Comparison of ENCODE assay signal across 23 mouse cellular contexts in genomic region chr4:88194256-88194655, GRCm38 (mm10).
DNase-seq lines count a peak whose midpoint lies in the region; ATAC-seq and TF ChIP-seq lines count a peak whose summit lies in the region.
"Had no signal": no experiment of that assay in that cellular context is flagged by ENCODE, and none has a peak within 500 bp of the region (broad histone marks: within the 10 kb centered on the region; RNA-seq: fewer than 3 reads in every experiment).

No protein-coding gene starts in this region.

- H3K9me3 ChIP-seq in forebrain, embryonic 14.5 days (replicated peaks; ENCODE audit: control insufficient read depth, low read length) = no peaks in the 10 kb centered on the region
- H3K9me3 ChIP-seq in forebrain, embryonic 16.5 days (ENCODE audit: control insufficient read depth, low read length) = no peaks in the 10 kb centered on the region
- no peaks in the 10 kb centered on the region for H3K9me3 ChIP-seq in hindbrain, postnatal 0 days (ENCODE audit: low read length)
- no peaks in the 10 kb centered on the region for H3K9me3 ChIP-seq in hindbrain, embryonic 12.5 days (replicated peaks)
- H3K9me3 ChIP-seq: heart, embryonic 12.5 days; heart, embryonic 15.5 days; hindbrain, embryonic 10.5 days had no signal

- no peaks in the 10 kb centered on the region for H3K36me3 ChIP-seq in forebrain, embryonic 14.5 days (ENCODE audit: control insufficient read depth, insufficient read depth, low read length)
- H3K36me3 ChIP-seq in forebrain, embryonic 16.5 days (ENCODE audit: control insufficient read depth, insufficient read depth) = no peaks in the 10 kb centered on the region
- no peaks in the 10 kb centered on the region for H3K36me3 ChIP-seq in hindbrain, postnatal 0 days (ENCODE audit: insufficient read depth, low read length)
- H3K36me3 ChIP-seq in hindbrain, embryonic 12.5 days = no peaks in the 10 kb centered on the region
- H3K36me3 ChIP-seq: heart, embryonic 12.5 days; heart, embryonic 15.5 days; hindbrain, embryonic 10.5 days had no signal

- no peak for ATAC-seq in forebrain, embryonic 14.5 days
- ATAC-seq in forebrain, embryonic 16.5 days = no peak
- ATAC-seq in hindbrain, postnatal 0 days = no peak
- no peak for ATAC-seq in hindbrain, embryonic 12.5 days (ENCODE audit: low FRiP score)
- ATAC-seq: activated CD4-positive, CD25-positive, alpha-beta regulatory T cell, adult 4 months; intestine, postnatal 0 days had no signal

- no peaks in the 10 kb centered on the region for H3K27me3 ChIP-seq in forebrain, embryonic 14.5 days (replicated peaks; ENCODE audit: control insufficient read depth, insufficient read depth, low read length)
- H3K27me3 ChIP-seq in forebrain, embryonic 16.5 days (replicated peaks; ENCODE audit: control insufficient read depth, insufficient read depth, low read length) = no peaks in the 10 kb centered on the region
- no peaks in the 10 kb centered on the region for H3K27me3 ChIP-seq in hindbrain, postnatal 0 days (ENCODE audit: insufficient read depth, low read length)
- no peaks in the 10 kb centered on the region for H3K27me3 ChIP-seq in hindbrain, embryonic 12.5 days
- H3K27me3 ChIP-seq: heart, embryonic 12.5 days; heart, embryonic 15.5 days had no signal

- no peak overlapping the region for H3K4me2 ChIP-seq in forebrain, embryonic 14.5 days (ENCODE audit: low read length)
- H3K4me2 ChIP-seq in forebrain, embryonic 16.5 days (ENCODE audit: low read length) = no peak overlapping the region
- H3K4me2 ChIP-seq in hindbrain, postnatal 0 days (ENCODE audit: low read depth, low read length) = no peak overlapping the region
- H3K4me2 ChIP-seq in hindbrain, embryonic 12.5 days (replicated peaks) = no peak overlapping the region
- H3K4me2 ChIP-seq: heart, embryonic 12.5 days; heart, embryonic 15.5 days; hindbrain, embryonic 14.5 days had no signal

- H3K9ac ChIP-seq in forebrain, embryonic 14.5 days (ENCODE audit: low read length) = no peak overlapping the region
- H3K9ac ChIP-seq in forebrain, embryonic 16.5 days (replicated peaks; ENCODE audit: low read depth, low read length) = no peak overlapping the region
- H3K9ac ChIP-seq in hindbrain, postnatal 0 days (replicated peaks; ENCODE audit: low read length) = no peak overlapping the region
- no peak overlapping the region for H3K9ac ChIP-seq in hindbrain, embryonic 12.5 days
- H3K9ac ChIP-seq: heart, embryonic 12.5 days; heart, embryonic 15.5 days; hindbrain, embryonic 14.5 days had no signal

- 71% methylated on average over 5 of the region's 5 CpGs for WGBS in forebrain, embryonic 14.5 days
- WGBS in forebrain, embryonic 16.5 days = 46% methylated on average over 5 of the region's 5 CpGs
- 52% methylated on average over 5 of the region's 5 CpGs for WGBS in hindbrain, postnatal 0 days
- WGBS in hindbrain, embryonic 12.5 days = 87% methylated on average over 5 of the region's 5 CpGs

- no peak overlapping the region for H3K4me3 ChIP-seq in forebrain, embryonic 14.5 days (ENCODE audit: low read depth, low read length)
- no peak overlapping the region for H3K4me3 ChIP-seq in forebrain, embryonic 16.5 days (replicated peaks; ENCODE audit: low read length)
- H3K4me3 ChIP-seq in hindbrain, postnatal 0 days (ENCODE audit: low read length) = no peak overlapping the region
- no peak overlapping the region for H3K4me3 ChIP-seq in hindbrain, embryonic 12.5 days
- H3K4me3 ChIP-seq: heart, embryonic 12.5 days; heart, embryonic 15.5 days; hindbrain, embryonic 10.5 days had no signal

- peak; percentile 73 to 77 for DNase-seq in cerebellum, postnatal 10 days
- no peak for DNase-seq in cerebellum, adult 9-10 months
- DNase-seq in forebrain, embryonic 14.5 days (ENCODE audit: low spot score) = peak; percentile 73
- peak; percentile 66 for DNase-seq in hindbrain, postnatal 0 days (ENCODE audit: low spot score)
- peak; percentile 34 for DNase-seq in brain, adult 2 months (ENCODE audit: low read depth, low spot score)
- no peak for DNase-seq in urinary bladder, postnatal 4 days (ENCODE audit: low spot score in 2 of 2)
- DNase-seq: adrenal gland, postnatal 10 days; adrenal gland, postnatal 36 days; cerebellum, adult 11-12 months; cerebellum, adult 8-10 months; gastrocnemius, postnatal 25 days; heart, adult 18-20 months; heart, postnatal 10 days; heart, postnatal 36 days; kidney, adult 2 months had no signal

- no peak overlapping the region; the same call in 1 of the 2 replicates for H3K27ac ChIP-seq in forebrain, embryonic 14.5 days (ENCODE audit: low read depth, low read length)
- no peak overlapping the region for H3K27ac ChIP-seq in forebrain, embryonic 16.5 days (ENCODE audit: low read length)
- H3K27ac ChIP-seq in hindbrain, postnatal 0 days = no peak overlapping the region
- no peak overlapping the region for H3K27ac ChIP-seq in hindbrain, embryonic 12.5 days
- H3K27ac ChIP-seq: heart, embryonic 15.5 days; hindbrain, embryonic 10.5 days; hindbrain, embryonic 14.5 days had no signal

- no peaks in the 10 kb centered on the region for H3K4me1 ChIP-seq in forebrain, embryonic 14.5 days (ENCODE audit: control insufficient read depth, insufficient read depth, low read length)
- peaks cover 4% of the 10 kb centered on the region for H3K4me1 ChIP-seq in forebrain, embryonic 16.5 days (replicated peaks; ENCODE audit: control insufficient read depth, insufficient read depth, low read length)
- no peaks in the 10 kb centered on the region for H3K4me1 ChIP-seq in hindbrain, postnatal 0 days (ENCODE audit: insufficient read depth, low read length)
- H3K4me1 ChIP-seq in hindbrain, embryonic 12.5 days = no peaks in the 10 kb centered on the region
- H3K4me1 ChIP-seq: heart, embryonic 12.5 days; heart, embryonic 15.5 days; hindbrain, embryonic 10.5 days had no signal

- no peak for TF ChIP-seq CTCF in hindbrain, postnatal 0 days (IDR thresholded peaks at IDR 0.05; ENCODE audit: low read depth)

Comparison
In these comparisons a context has a peak if more than half of its experiments do, and no peak if none do; other contexts are left out.
1. DNase-seq: peak in cerebellum, postnatal 10 days (2 of 2), forebrain, embryonic 14.5 days (single experiment), hindbrain, postnatal 0 days (single experiment) and brain, adult 2 months (single experiment); none in cerebellum, adult 9-10 months (single experiment) and urinary bladder, postnatal 4 days (0 of 2).